Mouse (Mus musculus): ENCODE data around the gene Vegfa. TPM values are rescaled to one million over a fixed set of nuclear protein-coding genes. Genes with fewer than 3 reads are reported as not detected.

Vegfa gene
- total RNA-seq, 2 experiments from 2014 or later = 73.9 to 95.9 TPM

- peak; percentile 84 for DNase-seq
- intact Hi-C loops (cut with DNase I; ENCODE audit: low total_unique reads) = loop anchor here (5.0 kb wide), 1 partner anchor 184 kb away; no protein-coding TSS in a partner anchor
Measured at GRCm38 (mm10) chr17:46030731-46031620, 1.2 kb downstream of the Vegfa start.

DNA sequence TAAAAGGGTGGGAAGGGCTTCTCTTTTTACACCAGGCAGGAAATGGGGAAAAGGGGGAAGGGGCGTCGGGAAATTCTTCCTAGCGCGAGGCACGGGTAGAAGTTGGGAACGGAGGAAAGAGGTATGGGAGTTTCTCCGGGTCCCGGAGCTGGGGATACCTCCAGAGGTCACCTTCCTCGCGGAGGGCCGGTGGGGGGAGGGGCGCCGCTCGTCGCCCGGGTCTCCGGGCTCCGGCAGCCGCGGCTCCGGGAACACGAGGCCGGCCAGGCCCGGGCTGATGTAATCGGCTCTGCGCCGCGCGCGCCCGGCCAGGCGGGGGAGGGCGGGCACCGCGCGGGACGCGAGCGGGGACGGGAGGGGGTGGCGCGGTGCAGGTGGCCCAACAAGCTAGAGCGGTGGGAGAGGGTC, 1.8 kb downstream of the Vegfa start:
- intact Hi-C loops (cut with DNase I; ENCODE audit: low total_unique reads) = loop anchor here (5.0 kb wide), 1 partner anchor 183 kb away; no protein-coding TSS in a partner anchor

GRCm38 (mm10) chr17:46029554-46030207, 2.5 kb downstream of the Vegfa start:
- no peak for DNase-seq
- intact Hi-C loops (cut with DNase I; ENCODE audit: low total_unique reads) = loop anchor here (5.0 kb wide), 1 partner anchor 182 kb away; no protein-coding TSS in a partner anchor

More for the DNA sequence above, 1.8 kb downstream of the Vegfa start:
- peak; percentile 71 for DNase-seq

GRCm38 (mm10) chr17:46029052-46029553, 3.1 kb downstream of the Vegfa start:
- no peak for DNase-seq
- intact Hi-C loops (cut with DNase I; ENCODE audit: low total_unique reads) = no loop called here

DNA sequence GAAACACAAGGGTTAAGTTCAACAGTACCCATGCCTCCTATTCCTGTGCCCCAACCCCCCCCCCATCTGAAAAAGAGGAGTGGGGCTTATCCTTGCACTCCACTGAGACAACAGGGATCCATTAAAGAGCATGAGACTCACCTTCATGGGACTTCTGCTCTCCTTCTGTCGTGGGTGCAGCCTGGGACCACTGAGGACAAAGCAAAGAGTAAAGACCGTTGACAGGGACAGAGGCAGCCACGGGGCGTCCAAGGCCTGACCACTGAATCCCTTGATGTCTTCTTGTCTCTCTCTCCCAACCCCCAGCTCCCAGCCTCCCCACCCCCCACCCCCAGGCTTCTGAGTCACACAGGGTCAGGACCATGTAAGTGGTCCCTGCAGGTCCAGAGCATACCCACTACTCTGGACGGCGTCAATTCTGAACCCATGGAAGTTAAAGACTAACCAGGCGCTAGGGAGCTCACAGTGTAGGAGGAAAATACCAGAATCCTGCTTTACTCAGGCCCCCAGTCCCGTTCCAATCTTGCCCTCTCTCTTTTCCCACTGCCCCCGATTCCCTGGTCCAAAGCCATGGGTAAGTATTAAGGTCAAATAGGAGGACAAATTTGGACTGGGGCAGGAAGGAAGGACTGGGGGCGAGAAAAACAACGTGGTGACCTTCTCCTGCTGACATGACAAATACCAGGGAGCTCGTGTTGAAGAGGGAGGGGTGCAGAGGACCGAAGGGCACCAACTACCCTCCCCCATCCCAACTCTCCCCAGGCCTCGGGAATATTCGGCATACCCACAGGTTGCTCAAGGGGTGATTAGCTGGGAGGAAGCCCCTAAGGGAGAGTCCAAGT, 3.7 kb downstream of the Vegfa start:
- intact Hi-C loops (cut with DNase I; ENCODE audit: low total_unique reads) = no loop called here
- DNase-seq = no peak

DNA sequence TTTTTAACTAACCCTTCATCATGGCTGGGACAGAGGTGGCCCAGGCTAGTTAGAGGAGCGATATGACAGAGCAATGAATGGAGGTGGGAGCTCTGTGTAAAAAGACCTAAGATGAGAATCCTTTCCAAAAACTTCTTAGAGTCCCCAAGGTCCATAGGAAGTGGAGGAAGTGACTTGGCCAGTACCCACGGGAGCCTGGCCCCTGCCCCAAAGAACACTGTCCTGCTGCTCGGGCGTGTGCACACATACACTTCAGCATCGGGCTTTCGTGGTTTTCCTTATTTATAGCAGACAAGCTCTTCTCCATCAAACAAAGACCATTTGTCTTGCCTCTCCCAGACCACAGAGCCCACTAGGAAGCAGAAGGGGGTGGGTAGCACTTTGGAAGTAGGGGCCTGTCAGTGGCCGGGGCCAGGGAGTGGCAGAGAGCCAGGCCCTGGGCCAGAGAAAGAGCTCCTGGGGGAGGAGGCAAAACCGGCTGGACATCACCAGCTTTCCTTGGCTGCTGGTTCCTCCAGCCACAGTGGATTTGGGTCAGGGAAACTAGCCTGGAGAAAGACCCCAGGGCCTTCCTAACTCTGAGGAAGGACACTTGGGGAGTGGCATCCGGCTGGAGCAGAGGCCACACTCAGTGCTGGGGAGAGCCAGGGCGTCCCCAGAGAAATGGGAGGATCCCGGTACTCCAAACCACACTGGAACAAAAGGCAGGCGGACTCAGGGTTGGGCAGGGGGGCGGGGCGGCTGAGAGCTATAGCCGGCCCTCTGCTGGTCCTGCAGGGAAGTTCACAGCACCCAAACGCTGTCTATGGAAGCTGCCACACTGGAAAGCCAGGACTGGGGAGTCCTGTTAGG, 4.9 kb downstream of the Vegfa start:
- DNase-seq = peak; percentile 77
- intact Hi-C loops (cut with DNase I; ENCODE audit: low total_unique reads) = no loop called here

- DNase-seq = no peak
Measured at GRCm38 (mm10) chr17:46025927-46026668, 6.1 kb downstream of the Vegfa start.

DNA sequence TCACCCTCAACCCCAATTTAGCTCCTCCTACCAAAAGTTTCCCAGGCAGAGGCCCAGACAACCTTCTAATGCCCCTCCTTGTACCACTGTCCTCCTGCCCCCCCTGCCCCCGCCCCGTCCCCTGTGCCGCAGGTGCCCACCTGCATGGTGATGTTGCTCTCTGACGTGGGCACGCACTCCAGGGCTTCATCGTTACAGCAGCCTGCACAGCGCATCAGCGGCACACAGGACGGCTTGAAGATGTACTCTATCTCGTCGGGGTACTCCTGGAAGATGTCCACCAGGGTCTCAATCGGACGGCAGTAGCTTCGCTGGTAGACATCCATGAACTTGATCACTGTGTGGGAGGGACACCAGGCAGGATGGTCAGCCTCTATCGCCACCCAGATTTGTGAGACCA, 7.0 kb downstream of the Vegfa start:
- intact Hi-C loops (cut with DNase I; ENCODE audit: low total_unique reads) = no loop called here
- DNase-seq = no peak

More at GRCm38 (mm10) chr17:46025927-46026668, 6.1 kb downstream of the Vegfa start:
- intact Hi-C loops (cut with DNase I; ENCODE audit: low total_unique reads) = no loop called here

GRCm38 (mm10) chr17:46024192-46024591, 8.0 kb downstream of the Vegfa start:
- intact Hi-C loops (cut with DNase I; ENCODE audit: low total_unique reads) = no loop called here
- DNase-seq = no peak

DNA sequence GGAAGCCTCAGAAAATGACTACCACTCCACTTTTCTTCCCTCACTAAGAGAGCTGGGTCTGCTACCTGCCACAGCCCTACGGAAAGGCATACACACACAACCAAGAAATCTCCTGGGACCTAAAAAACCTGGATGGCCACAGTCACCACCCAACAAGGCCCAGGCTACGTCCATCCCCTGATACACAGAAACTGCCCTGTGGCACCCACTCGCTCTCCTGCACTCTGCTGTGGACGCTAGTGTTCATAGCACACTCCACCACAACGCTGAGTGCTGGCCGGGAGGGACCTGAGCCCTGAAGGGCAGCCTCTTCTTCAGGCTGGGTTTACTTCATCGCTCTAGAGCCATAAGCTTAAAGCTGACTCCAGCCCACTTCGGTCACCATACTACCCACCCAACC, 8.6 kb downstream of the Vegfa start:
- intact Hi-C loops (cut with DNase I; ENCODE audit: low total_unique reads) = no loop called here
- no peak for DNase-seq

- intact Hi-C loops (cut with DNase I; ENCODE audit: low total_unique reads) = no loop called here
- DNase-seq = no peak
Measured at GRCm38 (mm10) chr17:46022934-46023333, 9.2 kb downstream of the Vegfa start.

- no peak for DNase-seq
- intact Hi-C loops (cut with DNase I; ENCODE audit: low total_unique reads) = no loop called here
Measured at GRCm38 (mm10) chr17:46022427-46022826, 9.7 kb downstream of the Vegfa start.

DNA sequence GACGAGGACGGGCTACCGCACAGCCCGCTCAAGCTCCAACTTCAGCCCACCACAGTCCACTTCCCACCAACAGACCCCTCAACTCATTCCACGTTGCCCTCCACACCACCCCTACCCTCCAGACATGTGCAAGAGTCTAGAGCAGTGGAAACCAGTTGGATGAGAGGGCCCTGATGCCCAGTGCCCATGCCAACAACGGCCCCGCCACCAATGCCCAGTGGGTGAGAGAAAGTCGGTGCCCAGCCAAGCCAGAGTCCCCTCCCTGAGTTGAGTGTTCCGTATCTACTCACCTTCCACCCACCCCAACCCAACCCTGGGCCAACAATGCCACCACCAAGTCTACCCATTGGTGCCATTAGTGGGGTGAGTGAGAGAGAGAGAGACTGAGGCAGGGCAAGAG, 10.4 kb downstream of the Vegfa start:
- intact Hi-C loops (cut with DNase I; ENCODE audit: low total_unique reads) = no loop called here
- DNase-seq = no peak

DNA sequence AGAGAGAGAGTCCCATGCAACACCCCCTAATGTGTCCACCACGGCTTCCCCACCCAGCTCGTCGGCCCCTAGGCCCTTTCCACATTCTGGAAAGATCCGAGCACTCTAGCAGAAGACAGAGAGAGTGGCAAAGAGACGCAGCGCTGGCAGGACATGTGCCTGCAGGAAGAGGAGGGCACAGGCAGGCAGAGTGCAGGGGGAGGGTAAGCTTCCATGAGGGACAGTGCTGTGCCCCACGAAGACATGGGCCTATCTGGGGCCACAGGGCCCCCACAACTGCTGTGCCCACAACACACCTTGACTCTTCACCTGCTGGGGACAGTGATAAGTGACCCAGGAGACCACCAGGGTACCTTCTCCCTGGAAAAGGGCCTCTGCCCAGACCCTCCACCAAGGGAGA, 11.0 kb downstream of the Vegfa start:
- no peak for DNase-seq

GRCm38 (mm10) chr17:46020579-46020978, 11.6 kb downstream of the Vegfa start:
- intact Hi-C loops (cut with DNase I; ENCODE audit: low total_unique reads) = no loop called here
- DNase-seq = no peak

More for the DNA sequence above, 11.0 kb downstream of the Vegfa start:
- intact Hi-C loops (cut with DNase I; ENCODE audit: low total_unique reads) = no loop called here

DNA sequence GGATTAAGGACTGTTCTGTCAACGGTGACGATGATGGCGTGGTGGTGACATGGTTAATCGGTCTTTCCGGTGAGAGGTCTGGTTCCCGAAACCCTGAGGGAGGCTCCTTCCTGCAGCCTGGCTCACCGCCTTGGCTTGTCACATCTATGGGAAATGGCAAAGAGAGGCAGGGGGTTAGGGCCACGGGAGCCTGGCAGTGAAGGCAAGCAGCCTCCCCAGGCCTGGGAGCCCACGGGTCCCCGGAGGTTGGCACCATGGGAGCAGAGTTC, 13.5 kb downstream of the Vegfa start:
- intact Hi-C loops (cut with DNase I; ENCODE audit: low total_unique reads) = no loop called here

GRCm38 (mm10) chr17:46017946-46018735, 14.0 kb downstream of the Vegfa start:
- intact Hi-C loops (cut with DNase I; ENCODE audit: low total_unique reads) = no loop called here
- DNase-seq = no peak

More for the DNA sequence above, 13.5 kb downstream of the Vegfa start:
- DNase-seq = no peak

Measured in gastrocnemius, postnatal 14 days (tissue).